Mouse (Mus musculus) bone marrow macrophage, adult 2 months (primary cell): ENCODE results near the gene Cfap61.

Experiments used
- CTCF ChIP-seq: IDR thresholded peaks from 2 replicates; pipeline ENCODE4 v1.5.1; 2012; ENCODE audit warnings: low read depth, mild to moderate bottlenecking, low read length, moderate library complexity
- POLR2A ChIP-seq: IDR thresholded peaks from 2 replicates; pipeline ENCODE4 v1.6.1; 2012; ENCODE audit warnings: mild to moderate bottlenecking, low read depth, low read length, borderline replicate concordance

DNA sequence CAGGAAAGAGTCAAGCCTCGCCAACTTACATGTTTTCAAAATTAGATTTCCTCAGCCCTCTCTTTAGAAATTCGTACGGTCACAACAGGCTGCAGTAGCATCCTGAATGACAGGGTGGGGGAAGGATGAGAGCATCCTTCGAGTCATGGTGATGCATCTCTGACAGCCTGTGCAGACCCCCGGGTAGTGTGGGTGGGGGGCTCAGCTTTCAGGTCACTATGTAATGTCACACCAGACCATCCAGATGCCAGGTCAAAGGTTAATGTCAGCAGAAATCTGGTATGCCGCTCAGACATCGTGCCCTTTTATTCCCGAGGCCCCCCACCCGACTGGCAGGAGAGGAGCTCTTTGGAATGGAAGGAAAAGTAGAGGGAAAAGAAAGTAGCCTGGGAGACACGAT lies 15.7 kb downstream of the Cfap61 start:
- TF ChIP-seq POLR2A = no peak
- no peak for TF ChIP-seq CTCF
